Mouse (Mus musculus) embryo, embryonic 10 days (tissue): ENCODE measurements around the gene Art5.
A peak's percentile ranks its signal among the peaks of the same experiment; 100 is the strongest.
"Not testable (repeated sequence)": the region's sequence is repeated elsewhere in the genome, so short reads cannot be mapped to it uniquely, and the experiment has no call there.

Source experiments
- DNase-seq: peaks from one replicate; pipeline ENCODE4 v3.0.0-alpha.2; 2015; ENCODE audit warnings: low spot score

The Art5 gene

DNA sequence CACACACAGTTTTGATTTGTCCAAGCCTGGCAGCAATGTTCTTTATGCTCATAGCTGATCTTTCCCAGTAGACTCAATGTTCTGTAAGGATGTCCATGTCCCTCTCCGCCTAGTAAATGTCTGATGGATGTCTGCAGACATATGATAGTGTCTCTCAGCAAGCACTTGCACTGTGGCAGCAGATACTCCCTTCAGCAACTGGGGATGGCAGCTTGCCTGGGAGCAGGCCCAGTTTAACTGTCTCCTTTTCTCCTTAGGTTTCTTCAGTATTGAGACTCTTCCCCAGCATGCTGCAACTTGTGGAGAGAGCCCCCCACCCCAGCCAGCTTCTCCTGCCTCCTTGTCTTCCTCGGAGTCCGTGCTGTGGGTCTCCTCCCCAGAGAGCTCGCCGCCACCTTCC lies 27.5 kb downstream of the Art5 start:
- DNase-seq, result no peak

DNA sequence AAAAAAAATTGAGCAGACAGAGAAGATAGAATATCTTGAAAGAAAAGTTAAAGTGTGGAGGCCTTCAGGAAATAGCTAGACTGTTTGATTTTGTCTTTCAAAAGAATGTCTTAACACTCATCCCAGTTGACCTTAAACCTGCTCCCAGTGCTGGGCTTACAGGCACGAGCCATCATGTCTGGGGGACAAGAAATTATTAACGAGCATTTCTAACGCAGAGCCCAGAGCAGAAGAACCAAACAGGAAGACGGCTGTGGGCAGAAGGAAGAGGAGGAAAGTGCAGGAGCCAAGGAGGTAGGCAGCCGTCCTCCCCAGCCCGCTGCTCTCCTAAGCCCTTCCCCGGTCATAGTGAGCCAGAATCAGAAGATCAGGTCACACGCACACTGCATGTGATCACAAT lies 29.0 kb downstream of the Art5 start:
- DNase-seq, result no peak

DNA sequence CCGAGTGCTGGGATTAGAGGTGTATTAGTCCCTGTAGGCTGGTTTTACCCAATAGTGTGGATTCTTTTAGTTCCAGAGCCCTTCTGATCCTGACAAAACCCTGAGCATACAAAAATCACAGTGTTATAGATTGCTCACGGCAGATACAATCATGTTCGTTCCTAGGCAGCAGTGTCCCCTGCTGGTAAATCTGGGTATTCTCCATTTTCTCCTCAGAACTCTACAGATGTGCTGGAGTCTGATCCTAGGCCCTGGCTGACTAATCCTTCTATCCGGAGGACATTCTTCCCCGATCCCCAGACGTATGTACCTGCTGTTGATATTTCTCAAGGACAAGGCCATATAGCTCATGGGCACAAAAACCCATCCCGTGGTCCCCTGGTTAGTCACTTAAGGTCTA lies 30.8 kb downstream of the Art5 start:
- DNase-seq, result no peak

DNA sequence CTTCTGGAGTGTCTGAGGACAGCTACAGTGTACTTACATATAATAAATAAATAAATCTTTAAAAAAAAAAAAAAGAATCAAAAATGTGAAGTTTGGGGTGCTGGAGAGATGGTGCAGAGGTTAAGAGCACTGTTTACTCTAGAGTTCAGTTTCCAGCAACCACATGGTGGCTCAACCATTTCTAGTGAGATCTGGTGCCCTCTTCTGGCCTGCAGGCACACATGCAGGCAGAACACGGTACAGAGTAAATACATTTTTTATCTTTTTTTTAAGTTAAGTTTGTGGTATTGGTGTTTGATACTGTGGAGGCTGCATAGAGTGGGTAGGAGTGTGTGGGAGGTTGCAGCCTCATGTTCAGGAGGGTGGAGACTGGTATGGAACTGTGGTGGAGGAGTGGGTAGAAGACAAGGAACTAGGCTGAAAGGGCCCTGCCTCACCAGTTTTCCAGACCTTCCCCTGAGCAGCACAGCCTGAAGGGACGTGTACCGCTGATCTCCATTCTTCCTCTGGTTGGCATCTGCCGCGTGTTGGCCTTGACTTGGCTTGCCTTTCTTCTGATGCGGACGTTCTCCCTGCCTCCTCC lies 32.5 kb downstream of the Art5 start:
- peak; percentile 64 for DNase-seq

DNA sequence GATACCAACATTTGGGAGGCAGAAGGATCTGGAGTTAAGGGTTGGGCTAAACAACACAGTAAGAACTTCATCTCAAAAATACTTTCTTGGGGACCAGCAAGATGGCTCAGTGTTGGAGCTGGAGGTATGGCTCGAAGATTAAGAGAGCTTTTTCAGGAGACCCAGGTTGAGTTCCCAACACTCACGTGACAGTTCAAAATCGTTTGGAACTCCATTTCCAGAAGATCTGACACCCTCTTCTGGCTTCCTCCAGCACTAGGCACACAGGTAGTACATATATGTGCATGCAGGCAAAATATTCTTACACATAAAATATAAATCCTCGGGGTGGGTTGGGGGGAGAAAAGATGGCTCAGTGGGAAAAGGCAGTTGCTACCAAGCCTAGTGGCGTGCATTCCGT lies 42.9 kb downstream of the Art5 start:
- no peak for DNase-seq

DNA sequence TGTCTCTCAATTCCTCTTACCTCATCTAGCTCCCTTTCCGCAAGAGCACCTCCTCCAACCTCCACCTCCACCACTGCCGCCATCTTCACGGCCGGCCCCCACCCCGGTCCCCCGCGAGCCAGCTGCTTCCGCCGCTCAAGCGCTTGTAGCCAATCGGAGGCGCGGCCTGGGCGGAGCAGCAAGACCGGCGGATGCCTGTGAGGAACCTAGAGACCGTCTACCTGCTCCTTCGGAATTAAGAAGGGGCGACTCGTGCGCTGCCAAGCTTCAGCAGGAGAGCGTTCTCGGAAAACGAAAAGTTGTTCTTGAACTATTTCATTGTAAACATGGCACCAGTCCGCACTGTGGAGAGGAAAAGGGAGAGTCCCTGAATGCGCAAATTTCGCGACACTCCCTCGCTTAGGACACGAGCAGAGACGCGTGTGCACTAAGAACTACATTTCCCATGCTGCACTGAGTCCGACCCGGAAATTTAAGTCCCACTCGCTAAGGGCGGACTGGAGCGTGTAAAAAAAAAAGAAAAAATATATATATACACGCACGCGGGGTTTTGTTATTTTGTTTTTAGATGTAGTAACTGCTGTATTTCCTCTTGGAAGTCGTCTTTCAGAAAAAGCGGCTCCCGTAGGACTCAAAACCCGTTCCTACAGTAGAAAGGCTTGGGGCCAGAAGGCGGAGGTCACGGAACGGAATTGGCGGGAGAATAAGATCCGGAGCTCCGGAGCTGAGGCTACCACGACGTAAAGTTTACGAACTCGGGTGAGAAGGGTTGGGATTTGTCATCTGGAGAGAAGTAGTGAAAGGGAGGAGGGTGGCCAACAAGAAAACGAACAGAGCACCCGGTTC lies 44.0 kb downstream of the Art5 start, which contains the start of the genes Rnf121, Xndc1 and Xntrpc:
Rnf121 (minus strand) TSS at position 424 of the 846 bp plus-strand sequence.
Xndc1 (plus strand) TSS at position 466 of the 846 bp plus-strand sequence.
Xntrpc (plus strand) TSS at position 668 of the 846 bp plus-strand sequence.
- peak; percentile 96 for DNase-seq

DNA sequence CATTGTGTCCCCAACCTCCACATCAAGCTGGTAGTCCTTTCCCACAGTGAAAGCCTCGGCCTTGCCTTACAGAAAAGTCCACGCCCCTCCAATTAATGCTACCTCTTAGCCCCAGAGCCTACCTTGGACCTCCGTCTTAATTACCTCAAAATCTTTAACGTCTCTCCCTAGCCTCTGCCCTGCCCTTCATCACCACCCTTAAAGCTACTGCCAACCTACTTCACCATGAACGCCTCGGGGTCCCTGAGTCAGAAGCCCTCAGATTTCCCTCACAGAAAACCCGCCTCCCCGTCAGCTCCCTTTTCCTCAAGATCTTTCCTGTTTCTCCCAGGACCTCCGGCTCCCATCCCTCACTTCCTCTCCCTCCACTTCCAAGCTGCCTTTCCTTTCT lies 44.6 kb downstream of the Art5 start:
- no peak for DNase-seq

DNA sequence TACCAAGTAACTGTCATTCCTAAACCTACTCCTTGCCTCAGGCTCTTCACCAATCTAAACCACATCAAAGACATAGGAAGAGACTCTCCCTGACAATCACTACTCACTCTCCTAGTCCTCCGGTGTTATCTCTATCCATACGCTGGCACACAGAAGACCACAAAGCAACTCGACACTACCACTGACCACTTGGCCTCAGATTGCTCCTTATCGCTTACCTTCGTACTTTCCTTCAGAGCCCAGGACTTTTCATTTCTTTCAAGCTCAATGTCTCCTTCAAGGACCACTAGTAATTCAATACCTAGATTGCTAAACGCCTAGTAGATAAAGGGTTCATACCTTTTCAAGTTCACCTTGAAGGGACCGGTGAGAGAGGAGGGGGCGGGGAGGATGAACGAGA lies 45.4 kb downstream of the Art5 start:
- no peak for DNase-seq

DNA sequence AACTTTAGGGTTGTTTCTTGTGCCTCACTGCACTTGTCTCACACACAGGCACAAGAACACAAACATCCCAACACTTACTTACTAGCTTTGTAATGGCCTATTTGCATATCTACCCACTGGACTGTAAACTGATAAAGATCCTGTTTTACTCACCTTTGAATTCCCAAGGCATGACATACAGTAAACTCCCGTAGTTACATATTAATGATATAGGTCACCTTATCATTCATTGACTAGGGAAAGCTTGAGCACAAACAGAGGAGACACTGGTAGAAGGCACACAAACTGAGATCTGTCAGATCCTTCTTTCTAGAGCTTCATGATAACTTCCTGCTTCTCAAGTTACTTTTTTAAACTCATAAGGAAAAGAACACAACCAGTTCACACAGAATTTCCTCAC lies 47.1 kb downstream of the Art5 start:
- no peak for DNase-seq

DNA sequence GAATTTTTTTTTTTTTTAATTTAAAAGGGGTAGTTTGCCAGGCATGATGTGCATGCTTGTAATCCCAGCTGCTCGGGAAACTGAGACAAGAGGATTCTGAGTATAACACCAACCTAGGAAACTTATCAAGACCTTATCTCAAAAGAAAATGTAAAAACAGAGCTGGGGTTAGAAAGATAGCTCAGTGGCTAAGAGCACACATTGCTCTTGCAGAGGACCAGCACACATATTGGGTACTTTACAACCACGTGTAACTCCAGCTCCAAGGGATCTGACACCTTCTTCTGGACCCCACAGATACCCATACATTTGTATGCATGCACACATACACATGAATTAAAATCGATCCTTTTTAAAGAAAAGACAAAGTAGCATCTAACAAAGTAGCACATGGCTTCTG lies 47.9 kb downstream of the Art5 start:
- no peak for DNase-seq

DNA sequence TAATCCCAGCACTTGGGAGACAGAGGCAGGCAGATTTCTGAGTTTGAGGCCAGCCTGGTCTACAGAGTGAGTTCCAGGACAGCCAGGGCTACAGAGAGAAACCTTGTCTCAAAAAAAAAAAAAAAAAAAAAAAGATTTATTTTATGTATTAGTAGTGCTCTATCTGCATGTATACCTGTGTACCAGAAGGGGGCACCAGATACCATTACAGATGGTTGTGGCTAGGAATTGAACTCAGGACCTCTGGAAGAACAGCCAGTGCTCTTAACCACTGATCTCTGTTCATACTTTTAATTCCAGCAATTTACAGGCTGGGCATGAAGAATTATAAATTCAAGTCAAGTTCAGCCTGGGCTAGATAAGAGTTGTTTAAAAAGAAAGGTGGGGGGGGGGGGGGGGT lies 60.8 kb downstream of the Art5 start:
- not testable (repeated sequence) for DNase-seq
